Mouse (Mus musculus) adrenal gland, postnatal 10 days (tissue): ENCODE measurements around the gene Hk1. TPM values are rescaled to one million over a fixed set of nuclear protein-coding genes. Genes with fewer than 3 reads are reported as not detected.

ENCODE experiments used
- DNase-seq: peaks from one replicate; pipeline ENCODE4 v3.0.0; 2021; ENCODE audit warnings: mixed read lengths
- long read RNA-seq, 2 experiments: library from polyadenylated mRNA; stranded (forward); transcript quantifications; one replicate each; pipeline ENCODE4 v2.0.0; 2021
- total RNA-seq, 2 experiments: library from RNA; stranded (reverse); gene quantifications; 2 replicates each; pipeline ENCODE4 v1.2.3; 2021

The Hk1 gene
- 10 to 100 TPM; 27.3 to 38.4 TPM for total RNA-seq
- long read RNA-seq, experiment 1, full-length matches to known transcripts: 41 of 61 reads
- long read RNA-seq, experiment 1, partial matches to known transcripts: 6 of 61 reads
- long read RNA-seq, experiment 1, other reads (novel, unspliced or antisense): 14 of 61 reads
- long read RNA-seq, experiment 2, full-length matches to known transcripts: 19 of 30 reads
- long read RNA-seq, experiment 2, partial matches to known transcripts: 8 of 30 reads
- long read RNA-seq, experiment 2, other reads (novel, unspliced or antisense): 3 of 30 reads

DNA sequence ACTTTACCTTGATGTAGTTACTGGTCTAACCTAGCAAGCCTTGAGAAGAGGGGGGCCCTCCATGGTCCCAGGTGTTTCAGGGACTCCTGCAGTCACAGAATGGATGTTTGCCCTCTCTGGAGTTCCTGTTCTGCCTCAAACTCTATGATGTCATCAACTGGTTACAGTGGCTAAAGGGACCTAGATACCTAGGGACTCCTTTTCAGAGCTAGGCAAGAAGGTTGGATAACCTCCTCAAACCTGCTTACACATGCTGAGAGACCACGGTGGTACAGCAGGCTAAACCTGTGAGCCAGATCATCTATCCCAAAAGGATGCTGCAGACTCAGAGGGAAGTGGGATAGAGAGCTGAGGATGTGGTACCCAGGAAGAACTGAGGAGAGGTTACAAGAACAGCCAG is at the start of gene Hk1:
Gene Hk1, minus strand, starts transcription at position 101 of the 400 bp plus-strand sequence.
- no peak for DNase-seq

DNA sequence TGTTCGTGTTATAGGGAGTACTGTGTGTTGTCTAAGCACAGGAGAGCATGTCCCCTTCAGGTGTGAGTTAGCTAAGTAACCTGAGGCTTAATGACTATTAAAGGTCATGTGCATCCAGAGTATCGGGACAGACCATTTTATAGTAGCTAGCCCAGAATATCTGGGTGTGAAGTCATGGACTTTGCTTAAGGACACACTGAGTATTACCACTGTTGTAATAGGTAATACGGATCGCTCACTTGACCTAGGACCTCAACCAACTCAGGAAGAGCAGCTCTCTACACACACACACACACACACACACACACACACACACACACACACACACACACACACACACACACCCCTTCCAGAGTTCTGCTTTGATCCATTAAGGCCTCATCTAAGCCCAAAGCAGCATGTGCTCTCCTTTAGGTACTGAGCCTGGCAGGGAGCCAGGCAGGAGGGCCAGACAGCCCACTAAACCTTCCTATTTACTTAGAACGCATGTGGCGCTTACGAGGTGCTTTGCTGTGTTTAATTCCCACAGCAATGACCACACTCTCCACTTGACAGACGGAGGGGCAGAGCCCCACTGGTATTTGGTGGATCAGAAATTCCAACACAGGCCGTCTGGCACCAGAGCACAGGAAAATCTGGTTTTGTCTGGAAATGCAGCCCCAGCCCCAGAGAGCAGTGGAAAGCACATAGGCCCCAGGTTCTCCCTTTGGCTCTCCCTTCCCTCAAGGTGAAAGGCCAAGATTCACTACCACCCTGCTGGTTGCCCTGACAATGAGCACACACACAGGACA is 45.6 kb upstream of the Hk1 start:
- no peak for DNase-seq

DNA sequence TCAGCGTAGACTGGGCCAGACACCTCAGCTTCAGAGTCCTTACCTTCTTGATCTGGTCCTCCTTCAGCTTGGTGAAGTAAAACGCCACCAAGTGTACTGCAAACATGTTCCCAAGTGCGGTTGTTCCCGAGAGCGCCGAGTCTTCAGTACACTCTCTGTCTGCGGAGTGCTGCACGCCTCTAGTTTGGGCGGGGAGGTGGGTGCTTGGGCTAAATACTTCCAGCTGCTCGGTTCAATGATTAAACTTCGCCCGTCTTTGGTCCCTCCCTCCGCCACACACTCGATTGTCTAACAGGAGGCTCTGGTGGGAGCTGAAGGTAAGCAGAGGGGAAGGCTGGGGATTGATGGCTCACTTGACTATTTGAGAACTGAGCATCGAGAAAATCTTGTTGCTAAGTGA is 42.5 kb upstream of the Hk1 start, which contains the start of gene Hkdc1:
Gene Hkdc1, minus strand, starts transcription at position 237 of the 400 bp plus-strand sequence.
- no peak for DNase-seq

DNA sequence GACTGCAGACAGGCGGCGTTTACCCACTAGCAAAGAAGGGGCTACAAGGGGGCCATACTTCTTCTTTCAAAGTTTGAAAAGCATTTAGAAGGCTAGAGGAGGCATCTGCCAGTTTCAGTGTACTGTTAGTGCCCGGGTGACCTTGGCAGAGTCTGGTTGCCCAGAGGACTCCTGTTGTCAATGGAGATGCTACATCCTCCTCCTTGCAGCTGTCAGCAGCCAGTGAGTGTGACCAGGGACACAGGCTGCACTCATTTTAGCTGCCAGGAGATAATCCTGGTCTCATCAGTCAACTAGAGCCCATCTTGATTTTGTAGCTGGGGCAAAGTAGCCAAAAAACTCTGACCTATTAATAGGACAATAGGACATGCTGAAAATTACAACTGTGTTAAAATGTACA is 41.4 kb upstream of the Hk1 start:
- DNase-seq: no peak

DNA sequence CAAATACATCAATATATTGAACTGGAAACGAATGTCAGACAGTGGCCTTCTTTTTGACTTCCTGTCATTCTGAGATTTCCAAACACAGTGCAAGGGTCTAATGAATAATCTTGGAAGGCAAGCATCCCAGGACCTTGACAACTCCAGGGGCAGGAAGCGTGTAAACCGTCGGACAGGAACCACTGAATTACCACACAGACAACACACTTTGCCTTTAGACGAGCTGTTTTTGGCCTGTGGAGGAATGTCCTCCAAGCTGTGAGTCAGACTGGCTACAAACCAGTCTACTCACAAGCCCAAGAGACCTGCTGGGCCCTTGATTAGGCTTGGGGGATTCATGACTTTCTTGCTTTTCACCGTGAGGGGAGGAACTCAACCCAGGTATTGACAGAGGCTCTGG is 40.7 kb upstream of the Hk1 start:
- DNase-seq: no peak

DNA sequence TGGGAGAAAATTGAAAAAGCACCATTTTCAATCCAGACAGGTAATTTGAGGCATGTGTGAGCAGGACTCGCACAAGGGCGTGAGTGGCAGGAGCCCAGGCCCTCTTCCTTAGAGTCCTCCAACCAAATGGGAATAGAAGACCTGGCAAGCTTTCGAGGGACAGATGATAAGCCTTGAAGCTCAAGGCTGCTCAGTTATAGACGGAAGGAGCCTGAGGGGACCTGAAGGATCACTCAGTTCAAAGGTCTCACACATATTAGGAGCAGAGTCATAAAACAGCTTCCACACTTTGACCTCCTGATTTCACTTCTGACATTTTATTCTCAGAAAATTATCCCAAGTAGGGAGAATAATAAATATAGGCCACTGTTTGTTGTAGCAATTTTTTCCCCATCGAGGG is 39.7 kb upstream of the Hk1 start:
- no peak for DNase-seq

DNA sequence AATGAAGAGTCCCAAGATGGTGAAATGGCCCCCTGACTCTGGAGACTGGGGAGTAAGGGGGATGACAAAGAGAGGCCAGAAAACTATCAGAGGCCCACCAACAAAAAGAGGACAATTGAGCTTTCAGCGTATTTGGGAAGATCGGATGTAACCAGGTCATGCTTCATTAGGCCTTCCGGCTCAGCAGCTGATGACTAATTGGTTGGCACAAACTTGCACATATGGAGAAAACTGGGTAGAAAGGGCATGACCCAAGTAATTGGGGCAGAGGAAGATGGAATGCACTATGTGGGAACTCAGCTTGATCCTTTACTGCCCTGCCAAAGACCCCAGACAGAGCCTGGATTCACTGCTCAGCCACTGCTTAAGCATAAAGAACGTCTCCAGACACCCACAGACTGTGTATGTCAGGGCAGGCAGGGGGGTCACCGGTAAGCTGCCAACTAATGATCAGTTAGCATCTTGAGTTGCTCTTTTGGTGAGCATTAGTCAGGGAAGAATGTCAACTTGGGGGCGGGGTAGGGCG is 39.2 kb upstream of the Hk1 start:
- DNase-seq: no peak

DNA sequence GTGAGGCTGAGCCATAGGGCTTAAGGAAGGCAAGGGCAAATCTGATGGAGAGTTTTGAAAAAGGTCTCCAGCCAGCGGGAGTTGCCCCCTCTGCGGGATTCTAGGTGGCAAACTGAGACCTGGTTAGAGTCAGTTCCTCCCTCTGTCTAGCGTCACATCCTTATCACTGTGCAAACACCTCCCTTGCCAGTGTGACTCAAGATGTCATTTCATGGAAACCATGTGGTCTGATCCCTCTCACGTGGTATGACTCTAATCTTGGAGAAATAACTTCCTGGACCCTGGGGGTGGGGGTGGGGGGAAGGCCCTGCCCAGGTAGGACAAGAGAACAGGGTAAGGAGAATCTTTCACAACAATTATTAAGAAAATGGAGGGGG is 33.9 kb upstream of the Hk1 start:
- DNase-seq: no peak

DNA sequence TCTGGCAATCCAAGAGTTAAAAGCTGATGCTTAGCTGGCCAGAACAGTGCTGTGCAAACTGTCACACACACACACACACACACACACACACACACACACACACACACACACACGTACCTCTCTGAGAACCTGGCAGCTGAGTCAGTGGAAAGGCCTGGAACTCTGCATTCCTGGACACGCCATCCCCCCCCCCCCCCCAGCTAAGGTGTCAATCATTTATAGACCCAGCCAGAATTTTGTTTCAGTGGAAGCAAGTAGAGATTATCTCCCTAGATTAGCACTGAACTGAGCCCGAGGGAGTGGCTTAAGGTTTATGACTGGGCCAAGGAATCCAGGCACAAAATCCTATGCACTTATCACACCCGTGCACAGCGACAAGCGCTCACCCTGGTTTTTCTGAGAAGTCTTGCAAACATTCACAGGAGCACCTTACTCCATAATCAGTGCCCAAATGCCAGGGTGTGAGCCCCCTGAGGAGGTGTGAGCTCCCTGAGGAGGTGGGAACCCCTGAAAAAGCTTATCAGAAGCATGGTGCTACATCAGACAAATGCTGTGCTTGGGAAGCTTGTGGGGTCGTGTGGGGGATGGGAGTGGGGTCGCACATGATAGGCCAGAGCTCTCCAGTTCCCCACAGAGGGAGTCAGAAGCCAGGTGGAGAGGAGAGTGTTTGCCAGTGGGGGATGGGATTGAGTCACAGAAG is 33.3 kb upstream of the Hk1 start:
- no peak for DNase-seq

DNA sequence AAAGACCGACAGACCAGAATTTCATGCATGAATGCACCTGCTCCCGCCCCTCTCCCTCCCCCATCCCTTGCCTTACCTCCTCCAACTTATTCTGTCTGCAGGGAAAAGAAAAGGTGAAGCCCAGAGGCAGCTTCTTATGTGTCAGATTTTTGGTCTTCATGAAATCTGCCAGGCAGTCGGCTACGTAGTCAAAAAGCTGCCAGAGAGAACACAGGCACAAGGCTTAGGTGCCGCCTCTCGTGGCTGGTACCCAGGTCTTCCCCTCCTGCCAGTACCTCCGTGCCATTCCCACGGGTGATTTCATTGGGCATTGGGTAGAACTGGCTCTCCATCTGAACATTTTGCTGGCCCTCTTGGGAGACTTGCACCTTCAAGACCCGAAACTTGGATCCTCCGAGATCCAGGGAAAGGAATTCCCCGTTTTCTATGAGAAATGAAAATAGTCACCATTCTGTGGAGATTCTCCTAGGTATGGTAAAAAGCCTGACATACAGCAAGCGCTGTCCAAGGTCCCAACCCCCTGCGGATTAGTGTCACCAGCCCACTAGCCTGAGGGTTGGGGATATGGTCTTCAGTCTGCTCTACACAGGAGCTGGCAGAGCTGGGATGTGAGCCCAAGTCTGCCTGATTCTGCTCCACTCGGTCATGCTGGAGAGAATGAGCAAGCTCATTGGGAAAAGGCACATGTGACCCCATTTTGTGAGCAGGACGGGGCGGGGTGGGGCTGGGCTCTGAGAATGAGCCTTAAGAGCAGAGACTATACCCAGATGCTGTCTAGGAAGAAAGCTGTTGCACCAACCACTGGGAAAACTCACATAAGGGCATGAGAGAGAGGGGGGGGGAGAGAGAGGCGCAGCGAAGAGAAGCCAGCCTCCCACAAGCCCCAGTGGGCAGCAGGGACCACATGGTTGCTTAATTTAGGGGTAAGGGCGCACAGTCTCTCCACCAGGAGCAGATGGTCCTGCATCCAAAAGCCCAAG is 32.0 kb upstream of the Hk1 start:
- no peak for DNase-seq

DNA sequence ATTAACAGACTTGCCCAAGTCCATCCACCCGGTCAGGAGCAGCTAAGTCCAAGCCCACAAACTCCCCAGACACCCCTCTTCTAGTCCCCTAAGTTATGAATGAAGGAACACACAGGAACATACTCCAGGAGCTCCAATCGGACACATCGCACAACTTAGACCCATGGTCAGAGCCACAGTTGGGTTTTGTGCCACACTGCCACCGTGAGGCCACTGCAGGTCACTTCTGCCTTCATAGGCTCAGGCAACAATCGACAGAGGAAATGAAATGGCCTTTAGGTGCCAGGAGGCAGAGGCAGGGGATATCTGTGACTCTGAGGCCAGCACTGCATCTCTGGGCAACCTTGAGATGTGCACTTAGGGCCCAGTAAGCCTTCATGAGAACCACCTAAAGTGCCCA is 31.2 kb upstream of the Hk1 start:
- peak; percentile 74 for DNase-seq

DNA sequence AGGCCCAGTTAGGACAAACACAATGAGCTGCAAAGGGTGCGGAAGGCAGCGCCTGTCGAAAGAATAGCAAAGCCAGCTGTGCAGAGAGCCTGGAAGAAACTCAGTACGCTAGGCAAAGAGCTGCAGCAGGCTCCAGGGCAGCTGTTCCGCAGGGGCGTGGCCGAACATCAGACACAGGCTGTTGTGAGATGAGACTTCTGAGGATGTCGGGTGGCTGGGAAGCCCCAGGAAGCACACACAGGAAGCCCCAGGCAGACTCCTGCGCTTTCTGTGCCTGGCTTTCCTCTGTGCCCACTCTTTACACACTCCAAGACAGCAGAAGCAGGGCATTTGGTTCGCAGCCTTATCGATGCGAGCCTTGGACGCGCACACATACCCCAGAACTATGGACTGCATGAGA is 25.2 kb upstream of the Hk1 start:
- no peak for DNase-seq

DNA sequence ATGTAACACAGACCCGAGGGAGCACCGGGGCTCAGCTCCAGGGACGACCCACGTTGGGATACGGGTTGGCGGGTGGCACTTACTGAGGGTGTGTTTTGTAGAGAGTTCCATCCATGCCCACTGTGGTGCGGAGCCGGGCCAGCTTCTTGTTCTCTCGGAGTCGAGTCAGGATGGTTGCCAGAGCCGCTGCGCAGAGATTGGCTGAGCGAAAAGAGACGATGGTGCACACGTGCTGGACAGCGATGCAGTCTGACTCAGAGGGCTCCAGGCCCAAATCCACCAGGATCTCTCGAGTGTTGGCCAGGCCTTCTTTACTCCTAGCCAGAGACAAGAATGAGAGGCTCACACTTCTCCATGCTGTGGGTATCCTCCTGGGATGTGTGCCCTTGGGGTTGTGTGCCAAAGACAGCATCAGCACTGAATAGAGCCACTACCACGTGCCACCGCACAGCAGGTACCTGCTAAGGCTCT is 22.0 kb upstream of the Hk1 start:
- DNase-seq: no peak

DNA sequence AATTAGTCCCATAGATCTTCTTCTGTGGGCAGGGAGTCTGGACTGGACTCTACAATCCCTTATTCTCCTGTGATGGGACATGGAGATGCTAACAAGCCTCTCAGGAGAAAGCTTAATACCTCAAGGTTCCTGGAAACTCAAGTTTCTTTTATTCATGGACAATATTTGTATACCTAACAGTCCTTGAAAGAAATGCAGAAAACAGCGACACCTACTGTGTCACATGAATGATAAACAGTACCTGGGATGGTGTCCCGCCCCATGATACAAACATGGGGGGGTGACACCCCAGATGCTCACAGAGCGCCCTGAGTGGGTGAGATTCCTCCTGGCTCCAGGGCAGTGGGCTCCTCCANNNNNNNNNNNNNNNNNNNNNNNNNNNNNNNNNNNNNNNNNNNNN is 3.3 kb upstream of the Hk1 start:
- DNase-seq: no peak

DNA sequence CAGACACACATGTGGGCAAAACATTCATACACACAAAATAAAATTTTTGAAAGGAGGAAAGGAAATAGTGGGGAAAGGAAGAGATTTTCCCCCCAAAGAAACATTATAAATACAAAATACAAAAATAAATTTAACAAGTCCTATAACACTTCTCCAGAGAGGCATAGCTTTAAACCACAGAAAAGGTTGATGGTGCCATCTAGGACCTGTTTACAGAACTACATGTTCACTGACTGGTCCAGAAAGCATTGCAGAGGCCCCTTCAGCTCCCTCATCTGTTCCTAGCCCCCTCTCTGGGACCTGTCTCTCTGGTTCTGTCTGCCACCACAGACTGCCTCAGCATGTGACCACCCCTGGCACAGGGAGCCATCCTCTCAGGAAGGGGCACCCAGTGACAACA is 1.2 kb upstream of the Hk1 start:
- no peak for DNase-seq

DNA sequence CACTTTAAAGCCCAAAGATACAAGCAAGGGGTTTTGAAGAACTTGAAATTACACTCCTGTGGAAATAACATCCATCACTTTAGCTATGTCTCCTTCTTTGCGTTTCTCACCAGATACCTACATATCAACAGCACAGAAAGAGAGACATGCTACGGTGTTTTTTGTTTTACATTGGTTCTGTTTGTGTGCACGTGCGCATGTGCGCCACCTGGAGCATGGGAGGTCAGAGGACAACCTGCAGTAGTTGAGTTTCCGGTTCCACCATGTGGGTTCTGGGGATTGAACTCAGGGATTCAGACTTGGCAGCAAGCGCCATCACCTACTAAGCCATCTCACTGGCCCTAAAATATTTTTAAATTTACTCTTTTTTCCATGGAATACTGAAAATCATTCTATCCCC is 20.9 kb downstream of the Hk1 start:
- no peak for DNase-seq

DNA sequence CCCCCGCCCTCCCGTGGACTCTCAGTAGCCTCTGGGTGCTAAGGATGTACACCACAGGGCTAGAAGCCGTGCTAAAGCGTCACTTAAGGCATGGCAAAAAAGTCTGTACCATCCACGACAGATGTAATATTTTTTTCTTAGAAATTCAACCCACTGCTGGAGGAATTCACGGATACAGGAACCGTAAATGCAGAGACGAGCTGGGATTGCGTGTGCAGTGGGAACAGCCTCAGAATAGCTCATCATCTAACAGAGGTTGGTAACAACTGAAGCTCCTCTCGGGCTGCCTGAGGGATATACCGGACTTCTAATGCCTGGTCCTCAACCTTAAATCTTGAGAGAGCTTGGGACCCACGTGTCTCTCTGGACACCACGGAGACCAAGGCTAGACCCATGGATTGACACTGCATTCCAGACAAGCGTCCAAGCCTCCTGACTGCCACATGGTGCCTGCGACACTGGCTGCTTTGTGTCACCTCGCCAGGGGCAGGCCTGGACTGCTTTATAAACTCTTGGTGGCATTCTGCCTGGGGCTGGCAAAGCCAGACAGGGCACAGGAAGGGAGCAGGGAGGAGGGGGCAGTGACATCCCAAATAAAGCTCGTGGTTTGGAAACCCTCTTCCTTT is 23.5 kb downstream of the Hk1 start:
- DNase-seq: no peak

DNA sequence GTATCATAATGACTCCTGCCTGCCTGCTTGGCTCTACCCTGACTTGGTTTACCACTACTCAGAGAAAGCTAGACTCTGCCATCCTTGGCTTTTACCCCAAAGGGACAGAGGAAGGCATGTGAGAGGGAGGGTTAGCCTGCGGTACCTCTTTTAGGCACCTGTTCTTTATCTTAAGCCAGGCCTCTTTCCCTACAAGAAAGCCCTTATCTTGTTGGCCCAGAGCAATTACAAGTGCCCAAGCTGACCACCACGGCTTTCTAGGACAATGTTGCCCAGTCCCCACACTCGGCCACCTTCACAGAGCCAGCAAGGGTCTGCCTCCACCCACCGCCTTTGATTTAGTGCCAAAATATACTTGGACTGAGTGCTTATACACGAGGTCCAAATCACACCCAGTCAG is 34.6 kb downstream of the Hk1 start:
- no peak for DNase-seq

DNA sequence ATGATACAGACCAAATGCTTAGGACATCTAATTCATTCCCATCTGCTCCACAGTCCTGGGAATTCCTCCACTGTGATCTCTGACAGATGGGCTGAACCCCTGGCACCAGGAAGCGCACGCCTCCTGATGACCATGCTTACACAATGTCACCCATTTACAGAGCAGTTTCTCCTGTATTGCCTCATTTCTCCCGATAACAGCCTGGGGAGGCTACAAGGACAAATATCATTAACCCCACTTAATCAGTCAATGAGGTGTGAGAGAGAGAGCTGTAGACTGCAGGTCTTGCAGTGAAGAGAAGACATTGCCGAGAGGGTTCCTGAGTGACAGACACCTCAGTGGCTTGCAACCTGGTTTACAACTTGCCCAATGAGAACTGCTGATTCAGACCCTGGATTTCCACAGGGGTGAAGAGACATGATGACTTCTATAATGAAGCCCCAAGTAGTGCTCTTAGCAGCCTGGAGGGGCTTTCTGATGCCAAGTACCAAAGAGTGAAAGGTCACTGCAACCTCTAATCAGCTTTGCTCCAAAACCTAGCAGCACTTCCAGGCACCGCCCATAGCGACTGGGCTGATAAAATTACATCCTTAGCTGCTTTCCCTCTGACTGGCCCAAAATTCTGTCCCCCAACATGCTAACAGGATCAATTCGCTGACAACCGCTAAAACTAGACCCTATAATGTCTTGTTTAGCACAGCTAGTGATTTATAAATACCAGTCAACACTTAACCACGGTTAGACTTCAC is 35.5 kb downstream of the Hk1 start:
- DNase-seq: no peak

DNA sequence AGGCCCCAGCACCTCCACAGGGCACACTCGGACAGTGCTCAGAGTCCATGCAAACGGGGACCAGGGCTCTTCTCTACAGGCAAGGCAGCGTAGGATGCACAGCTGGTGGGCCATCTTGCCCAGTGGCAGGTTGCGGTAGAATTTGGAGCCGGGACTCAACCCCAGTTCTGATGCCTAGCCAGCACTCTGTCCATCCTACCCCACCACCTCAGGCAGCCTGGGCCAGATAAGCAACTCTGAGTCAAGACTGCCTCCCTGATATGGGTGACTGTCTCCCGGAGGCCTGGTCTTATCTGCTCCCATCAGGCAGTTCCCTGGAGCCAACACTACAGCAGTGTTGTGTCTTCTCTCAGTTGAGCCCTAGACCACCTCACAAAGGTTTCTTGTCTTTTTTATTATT is 37.2 kb downstream of the Hk1 start:
- DNase-seq: no peak

DNA sequence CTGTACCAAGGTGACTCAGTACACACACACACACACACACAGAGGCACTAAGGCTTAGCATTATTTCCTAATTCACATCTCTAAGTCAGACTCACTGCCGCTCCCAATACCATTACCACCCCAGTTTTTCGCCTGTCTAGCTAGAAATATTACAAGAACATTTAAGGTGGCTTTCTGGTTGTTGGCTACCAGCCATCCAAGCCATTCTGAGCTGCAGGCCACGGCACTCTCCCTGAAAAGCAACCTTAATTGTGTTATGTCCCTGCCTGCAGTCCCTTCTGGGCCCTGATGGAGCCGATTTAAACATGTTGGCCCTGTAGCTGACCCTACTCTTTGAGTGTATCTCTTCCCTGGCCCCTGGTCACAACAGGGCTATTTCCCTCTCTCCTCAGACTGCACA is 37.8 kb downstream of the Hk1 start:
- DNase-seq: no peak
